Mouse (Mus musculus): Measurements from ENCODE around the gene Sec14l1.

- TF ChIP-seq CTCF (conservative IDR thresholded peaks at IDR 0.05; ENCODE audit: low read length) (no peak), NANOG (IDR thresholded peaks at IDR 0.05; ENCODE audit: borderline replicate concordance, low read length) (no peak), POU5F1 (IDR thresholded peaks at IDR 0.05; ENCODE audit: borderline replicate concordance, low read length) (no peak)
Observed at GRCm38 (mm10) chr11:117136880-117137279, 21.9 kb downstream of the Sec14l1 start.
